Mouse (Mus musculus) bone marrow macrophage, adult 2 months (primary cell): ENCODE measurements around the gene C2cd4c. TPM values are rescaled to one million over a fixed set of nuclear protein-coding genes. Genes with fewer than 3 reads are reported as not detected.

ENCODE experiments used
- H3K27ac ChIP-seq: 2 replicates; pipeline ENCODE4 v1.5.1; 2012; ENCODE audit warnings: low read depth, low read length; ENCODE audit not compliant: insufficient read depth
- H3K4me1 ChIP-seq: 2 replicates; pipeline ENCODE4 v1.6.1; 2012; ENCODE audit warnings: low read length; ENCODE audit not compliant: control insufficient read depth, insufficient read depth
- H3K4me3 ChIP-seq: 2 replicates; pipeline ENCODE4 v1.5.1; 2012; ENCODE audit warnings: mild to moderate bottlenecking, low read length, moderate library complexity; ENCODE audit not compliant: insufficient read depth
- CTCF ChIP-seq: IDR thresholded peaks from 2 replicates; pipeline ENCODE4 v1.5.1; 2012; ENCODE audit warnings: low read depth, mild to moderate bottlenecking, low read length, moderate library complexity
- POLR2A ChIP-seq: IDR thresholded peaks from 2 replicates; pipeline ENCODE4 v1.6.1; 2012; ENCODE audit warnings: mild to moderate bottlenecking, low read depth, low read length, borderline replicate concordance
- polyA plus RNA-seq: library from polyadenylated mRNA; stranded (reverse); fragments of >200 nt; gene quantifications from 2 replicates; pipeline ENCODE4 v1.2.4, GENCODE M21; 2012; ENCODE audit not compliant: missing spikeins, insufficient read depth, insufficient read length

The C2cd4c gene
- polyA plus RNA-seq, result 0.29 TPM in 1 of 2 replicates, not detected in the other

- TF ChIP-seq CTCF, result no peak
- TF ChIP-seq POLR2A, result no peak
- Histone ChIP-seq H3K27ac (no peak within 1 kb of the TSS), H3K4me1 (peaks cover 14% of the 10 kb centered on the region), H3K4me3 (peak within 1 kb of the TSS; percentile 58)
Measured at GRCm38 (mm10) chr10:79613578-79614304, at the start of gene C2cd4c. C2cd4c (minus strand) TSS chr10:79614025.

GRCm38 (mm10) chr10:79661861-79662260 is 48.0 kb upstream of the C2cd4c start:
- TF ChIP-seq CTCF (no peak), POLR2A (no peak)
- no peak overlapping the region for H3K4me3 ChIP-seq

GRCm38 (mm10) chr10:79660298-79660697 is 46.5 kb upstream of the C2cd4c start:
- H3K27ac ChIP-seq, result no peak overlapping the region

More at GRCm38 (mm10) chr10:79661861-79662260, 48.0 kb upstream of the C2cd4c start:
- Histone ChIP-seq H3K27ac (no peak overlapping the region), H3K4me1 (peaks cover 12% of the 10 kb centered on the region)

GRCm38 (mm10) chr10:79658829-79659228 is 45.0 kb upstream of the C2cd4c start:
- Histone ChIP-seq H3K4me1 (0 out of 2 replicates have a peak, but pooled peaks cover 4% of the 10 kb centered on the region), H3K27ac (no peak overlapping the region), H3K4me3 (no peak overlapping the region)
- TF ChIP-seq POLR2A, result no peak
- TF ChIP-seq CTCF, result no peak

More at GRCm38 (mm10) chr10:79660298-79660697, 46.5 kb upstream of the C2cd4c start:
- Histone ChIP-seq H3K4me3 (no peak overlapping the region), H3K4me1 (0 out of 2 replicates have a peak, but pooled peaks cover 4% of the 10 kb centered on the region)
- TF ChIP-seq POLR2A (no peak), CTCF (no peak)

- no peak overlapping the region for H3K27ac ChIP-seq
- no peak for TF ChIP-seq CTCF
- H3K4me3 ChIP-seq, result no peak overlapping the region
- H3K4me1 ChIP-seq, result 0 out of 2 replicates have a peak, but pooled peaks cover 4% of the 10 kb centered on the region
Measured at GRCm38 (mm10) chr10:79654946-79655395, 41.1 kb upstream of the C2cd4c start.

GRCm38 (mm10) chr10:79652789-79653188 is 39.0 kb upstream of the C2cd4c start:
- Histone ChIP-seq H3K27ac (no peak overlapping the region), H3K4me3 (no peak overlapping the region), H3K4me1 (0 out of 2 replicates have a peak, but pooled peaks cover under 1% of the 10 kb centered on the region)
- TF ChIP-seq POLR2A, result no peak
- no peak for TF ChIP-seq CTCF

- Histone ChIP-seq H3K4me3 (no peak overlapping the region), H3K4me1 (no peaks in the 10 kb centered on the region), H3K27ac (no peak overlapping the region)
- peak; percentile 57 for TF ChIP-seq CTCF
- TF ChIP-seq POLR2A, result no peak
Measured at GRCm38 (mm10) chr10:79649070-79649751, 35.4 kb upstream of the C2cd4c start.

- H3K27ac ChIP-seq, result no peak within 1 kb of the TSS
- H3K4me1 ChIP-seq, result no peaks in the 10 kb centered on the region
- H3K4me3 ChIP-seq, result no peak within 1 kb of the TSS
- TF ChIP-seq POLR2A (no peak), CTCF (no peak)
Measured at GRCm38 (mm10) chr10:79645711-79646110, 31.9 kb upstream of the C2cd4c start, which contains the start of gene Odf3l2. Odf3l2 (minus strand) TSS chr10:79645738.

GRCm38 (mm10) chr10:79638486-79639204 is 24.8 kb upstream of the C2cd4c start:
- H3K4me1 ChIP-seq, result peaks cover 25% of the 10 kb centered on the region
- no peak overlapping the region for H3K4me3 ChIP-seq
- TF ChIP-seq CTCF (no peak), POLR2A (no peak)
- H3K27ac ChIP-seq, result no peak overlapping the region
